Mouse (Mus musculus): Measurements from ENCODE around the gene Wdr91. TPM values are rescaled to one million over a fixed set of nuclear protein-coding genes. Genes with fewer than 3 reads are reported as not detected.
A peak's percentile ranks its signal among the peaks of the same experiment; 100 is the strongest.

Gene Wdr91
- total and polyA plus RNA-seq, 3 experiments = 12.7 to 19.9 (median 19.3) TPM

DNA sequence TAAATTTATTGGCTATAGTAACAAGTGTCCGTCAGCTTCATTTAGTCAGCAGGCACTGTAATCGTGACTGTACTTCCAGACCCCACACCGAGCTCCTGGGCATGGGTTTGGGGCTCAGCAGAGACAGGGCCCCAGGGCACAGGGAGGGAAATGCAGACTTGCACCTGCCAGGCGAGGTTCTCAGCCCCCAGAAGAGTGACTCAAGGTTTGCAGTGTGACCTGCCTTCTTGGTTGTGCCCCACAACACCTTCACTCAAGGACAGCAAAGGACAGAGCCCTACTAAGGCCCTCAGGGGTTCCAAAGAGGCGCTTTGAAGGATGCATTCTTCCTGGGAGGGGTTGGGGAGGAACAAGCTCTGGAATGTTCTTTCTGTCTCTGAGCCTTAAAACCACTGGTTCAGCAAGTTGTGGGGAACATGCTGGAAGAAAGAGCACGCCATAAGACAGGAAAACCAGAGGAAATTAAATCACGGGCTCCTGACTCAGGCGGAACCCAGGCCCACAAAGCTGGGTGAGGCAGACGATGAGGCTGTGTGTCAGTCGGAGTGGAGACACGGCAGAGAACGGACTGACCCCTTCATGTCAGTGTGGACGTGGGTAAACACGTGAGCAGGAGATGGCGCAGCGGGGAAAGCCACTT is 31.5 kb downstream of the Wdr91 start:
- Histone ChIP-seq H3K27me3 (ENCODE audit: insufficient read depth, low read length) (no peaks in the 10 kb centered on the region), H3K4me1 (ENCODE audit: insufficient read depth, low read depth, low read length) (peaks cover 39% of the 10 kb centered on the region), H3K36me3 (replicated peaks) (peaks cover 76% of the 10 kb centered on the region), H3K4me3 (ENCODE audit: low read depth, low read length) (no peak overlapping the region), H3K9me3 (replicated peaks) (no peaks in the 10 kb centered on the region)
- ATAC-seq (ENCODE audit: extremely low read depth, insufficient number of reproducible peaks, low FRiP score, poor library complexity, severe bottlenecking) (no peak), DNase-seq (ENCODE audit: low spot score) (no peak)
- TF ChIP-seq CTCF (IDR thresholded peaks at IDR 0.05; ENCODE audit: low read depth, low read length) (no peak), TAL1 (conservative IDR thresholded peaks at IDR 0.05; ENCODE audit: low read depth, low read length) (no peak), GATA2 (IDR thresholded peaks at IDR 0.05; ENCODE audit: borderline replicate concordance, low read depth, low read length) (no peak), GATA1 (IDR thresholded peaks at IDR 0.05; ENCODE audit: borderline replicate concordance, low read length) (no peak), POLR2AphosphoS5 (IDR thresholded peaks at IDR 0.05; ENCODE audit: insufficient replicate concordance, low read depth, low read length) (no peak)

DNA sequence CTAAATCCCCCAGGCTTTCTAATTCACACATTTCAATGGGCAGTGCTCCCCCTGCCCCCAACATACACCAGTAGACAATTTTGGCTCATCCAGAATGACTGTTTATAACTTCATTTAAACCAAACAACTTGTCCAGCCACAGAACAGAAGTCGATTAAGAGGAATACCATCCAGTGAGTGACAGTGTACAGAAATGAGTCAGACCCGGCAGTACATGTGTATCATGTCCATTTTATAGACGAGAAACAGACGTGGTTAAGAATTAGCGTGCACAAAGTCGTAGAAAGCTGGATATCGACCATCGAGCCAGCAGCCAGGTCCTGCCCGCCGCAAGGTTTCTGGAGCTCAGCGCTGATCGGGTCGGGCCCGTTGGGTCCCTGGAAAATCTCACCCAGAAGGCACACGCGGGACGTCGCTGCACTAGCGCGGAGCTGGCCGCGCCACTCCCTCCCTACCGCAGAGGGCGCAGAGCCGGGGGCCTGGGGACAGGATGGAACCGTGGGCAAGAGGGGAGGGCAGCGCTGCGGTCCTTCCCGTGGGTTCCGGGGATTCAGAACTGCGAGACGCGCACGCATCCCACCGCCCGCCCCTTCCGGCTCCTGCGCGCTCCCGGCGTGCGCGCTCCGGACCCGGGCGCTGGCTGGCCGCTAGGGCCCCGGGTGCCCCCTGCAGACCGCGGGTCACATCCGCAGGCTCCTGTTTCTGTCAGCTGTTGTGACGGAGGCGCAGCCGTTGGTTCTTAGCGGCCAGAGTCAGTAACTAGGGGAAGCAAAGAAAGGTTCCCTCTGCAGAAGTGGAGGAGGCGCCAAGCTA is 33.0 kb downstream of the Wdr91 start, which contains the start of gene Cyren:
Cyren (minus strand) TSS at position 552 of the 813 bp plus-strand sequence.
- H3K27me3 ChIP-seq (ENCODE audit: insufficient read depth, low read length) = no peaks in the 10 kb centered on the region
- H3K9me3 ChIP-seq (replicated peaks) = no peaks in the 10 kb centered on the region
- H3K4me3 ChIP-seq (ENCODE audit: low read depth, low read length) = peak within 1 kb of the TSS; percentile 86
- DNase-seq (ENCODE audit: low spot score) = peak; percentile 90
- no peak for TF ChIP-seq GATA2 (IDR thresholded peaks at IDR 0.05; ENCODE audit: borderline replicate concordance, low read depth, low read length)
- TF ChIP-seq CTCF (IDR thresholded peaks at IDR 0.05; ENCODE audit: low read depth, low read length) = no peak
- TF ChIP-seq POLR2AphosphoS5 (IDR thresholded peaks at IDR 0.05; ENCODE audit: insufficient replicate concordance, low read depth, low read length) = no peak
- TF ChIP-seq TAL1 (conservative IDR thresholded peaks at IDR 0.05; ENCODE audit: low read depth, low read length) = no peak
- TF ChIP-seq GATA1 (IDR thresholded peaks at IDR 0.05; ENCODE audit: borderline replicate concordance, low read length) = no peak
- H3K36me3 ChIP-seq (replicated peaks) = peaks cover 81% of the 10 kb centered on the region
- H3K4me1 ChIP-seq (ENCODE audit: insufficient read depth, low read depth, low read length) = peaks cover 48% of the 10 kb centered on the region
- ATAC-seq (ENCODE audit: extremely low read depth, insufficient number of reproducible peaks, low FRiP score, poor library complexity, severe bottlenecking) = peak; percentile 45

DNA sequence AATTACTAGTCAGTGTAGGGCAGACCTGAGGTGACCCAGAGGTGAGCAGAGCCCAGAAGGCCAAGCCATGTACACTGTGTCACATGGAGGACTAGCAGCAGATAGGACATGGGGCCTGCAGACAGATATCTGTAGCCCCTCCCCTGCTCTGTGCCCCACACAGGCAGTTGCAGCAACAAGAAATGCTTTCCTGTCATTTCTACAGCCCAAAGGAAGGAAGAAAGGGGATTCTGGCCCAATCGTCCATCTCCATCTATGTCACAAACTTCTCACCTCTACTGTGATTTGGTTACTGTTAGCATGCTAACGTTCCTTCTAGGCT is 33.9 kb downstream of the Wdr91 start:
- H3K36me3 ChIP-seq (replicated peaks) = peaks cover 81% of the 10 kb centered on the region
- TF ChIP-seq GATA2 (IDR thresholded peaks at IDR 0.05; ENCODE audit: borderline replicate concordance, low read depth, low read length) = no peak
- H3K4me1 ChIP-seq (ENCODE audit: insufficient read depth, low read depth, low read length) = peaks cover 57% of the 10 kb centered on the region
- no peak for ATAC-seq (ENCODE audit: extremely low read depth, insufficient number of reproducible peaks, low FRiP score, poor library complexity, severe bottlenecking)
- peak overlapping the region; percentile 86 for H3K4me3 ChIP-seq (ENCODE audit: low read depth, low read length)
- no peaks in the 10 kb centered on the region for H3K27me3 ChIP-seq (ENCODE audit: insufficient read depth, low read length)
- no peak for DNase-seq (ENCODE audit: low spot score)
- no peaks in the 10 kb centered on the region for H3K9me3 ChIP-seq (replicated peaks)

DNA sequence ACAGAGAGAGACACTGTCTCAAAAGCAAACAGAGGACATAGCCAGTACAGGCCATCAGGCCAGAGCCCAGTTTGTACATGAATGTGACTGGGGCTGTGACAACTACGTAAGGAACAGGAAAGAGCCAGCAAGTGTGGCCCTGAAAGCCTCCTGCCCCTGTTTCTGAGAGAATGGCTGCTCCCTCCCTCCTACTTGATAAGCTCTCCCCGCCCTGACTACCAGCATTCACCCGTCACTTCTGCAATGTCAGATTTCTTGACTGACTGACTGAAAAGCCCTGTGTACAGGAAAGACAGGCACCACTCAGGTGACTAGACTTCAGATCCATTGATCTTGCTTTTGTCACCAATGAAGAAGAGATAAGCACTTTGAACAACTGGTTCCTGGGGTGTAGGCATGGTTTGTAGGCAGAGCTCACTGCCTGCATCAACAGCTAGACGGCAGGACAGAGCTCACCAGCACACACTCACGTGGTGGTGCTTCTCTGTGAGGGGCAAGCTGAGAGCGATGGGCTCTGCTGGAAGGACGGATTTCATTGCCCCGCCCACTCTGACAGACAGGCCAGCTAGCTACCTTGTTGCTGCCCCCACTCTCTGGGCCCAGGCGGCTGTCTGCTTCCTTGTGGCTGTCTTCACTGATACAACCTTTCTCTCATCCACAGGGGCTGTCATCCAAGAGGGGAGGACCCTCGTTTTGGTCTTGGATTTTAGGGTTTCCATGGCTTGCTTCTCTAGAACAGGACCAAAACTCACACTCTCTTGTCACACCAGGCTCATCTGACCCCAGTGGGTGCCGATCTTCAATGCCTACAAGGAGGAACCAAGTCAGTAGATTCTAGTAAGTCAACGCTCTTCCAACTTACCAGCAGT is 34.5 kb downstream of the Wdr91 start:
- H3K9me3 ChIP-seq (replicated peaks) = no peaks in the 10 kb centered on the region
- TF ChIP-seq GATA2 (IDR thresholded peaks at IDR 0.05; ENCODE audit: borderline replicate concordance, low read depth, low read length) (no peak), GATA1 (IDR thresholded peaks at IDR 0.05; ENCODE audit: borderline replicate concordance, low read length) (no peak), CTCF (IDR thresholded peaks at IDR 0.05; ENCODE audit: low read depth, low read length) (no peak), POLR2AphosphoS5 (IDR thresholded peaks at IDR 0.05; ENCODE audit: insufficient replicate concordance, low read depth, low read length) (no peak), TAL1 (conservative IDR thresholded peaks at IDR 0.05; ENCODE audit: low read depth, low read length) (no peak)
- H3K36me3 ChIP-seq (replicated peaks) = peaks cover 77% of the 10 kb centered on the region
- ATAC-seq (ENCODE audit: extremely low read depth, insufficient number of reproducible peaks, low FRiP score, poor library complexity, severe bottlenecking) (peak; percentile 58), DNase-seq (ENCODE audit: low spot score) (peak; percentile 58)
- peak overlapping the region; percentile 86; the same call in 1 of the 2 replicates for H3K4me3 ChIP-seq (ENCODE audit: low read depth, low read length)
- H3K27me3 ChIP-seq (ENCODE audit: insufficient read depth, low read length) = no peaks in the 10 kb centered on the region
- H3K4me1 ChIP-seq (ENCODE audit: insufficient read depth, low read depth, low read length) = peaks cover 59% of the 10 kb centered on the region

DNA sequence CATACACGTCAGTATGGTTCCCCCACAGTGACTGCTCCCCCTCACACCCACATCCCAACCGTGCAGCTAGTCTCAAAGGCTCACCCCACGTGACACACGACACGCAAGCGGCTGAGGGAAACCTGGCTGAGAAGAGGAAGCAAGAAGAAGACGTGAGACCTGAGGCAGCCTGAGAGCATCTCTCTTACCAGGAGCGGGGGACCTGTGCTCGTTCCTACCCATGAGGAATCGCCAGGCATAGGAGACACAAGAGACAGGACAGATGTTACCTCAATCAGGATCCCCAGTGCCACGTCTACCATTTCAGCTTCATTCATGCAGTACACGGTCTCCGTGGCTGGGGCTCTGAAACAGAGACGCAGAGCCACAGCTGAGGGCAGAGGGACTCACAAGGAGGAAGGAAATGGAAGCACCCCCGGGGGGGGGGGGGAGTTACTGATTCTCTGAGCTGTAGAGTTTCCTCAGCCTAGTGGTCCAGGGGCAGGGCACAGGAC is 35.4 kb downstream of the Wdr91 start:
- Histone ChIP-seq H3K27me3 (ENCODE audit: insufficient read depth, low read length) (no peaks in the 10 kb centered on the region), H3K4me1 (ENCODE audit: insufficient read depth, low read depth, low read length) (peaks cover 68% of the 10 kb centered on the region), H3K4me3 (ENCODE audit: low read depth, low read length) (peak overlapping the region; percentile 86; the same call in 1 of the 2 replicates), H3K36me3 (replicated peaks) (peaks cover 70% of the 10 kb centered on the region), H3K9me3 (replicated peaks) (no peaks in the 10 kb centered on the region)
- no peak for DNase-seq (ENCODE audit: low spot score)
- no peak for TF ChIP-seq GATA2 (IDR thresholded peaks at IDR 0.05; ENCODE audit: borderline replicate concordance, low read depth, low read length)
- TF ChIP-seq POLR2AphosphoS5 (IDR thresholded peaks at IDR 0.05; ENCODE audit: insufficient replicate concordance, low read depth, low read length) = no peak
- no peak for TF ChIP-seq TAL1 (conservative IDR thresholded peaks at IDR 0.05; ENCODE audit: low read depth, low read length)
- no peak for TF ChIP-seq CTCF (IDR thresholded peaks at IDR 0.05; ENCODE audit: low read depth, low read length)
- no peak for TF ChIP-seq GATA1 (IDR thresholded peaks at IDR 0.05; ENCODE audit: borderline replicate concordance, low read length)
- peak; percentile 24; the same call in 1 of the 2 replicates for ATAC-seq (ENCODE audit: extremely low read depth, insufficient number of reproducible peaks, low FRiP score, poor library complexity, severe bottlenecking)

Data from G1E (cell line).